Mouse (Mus musculus): ENCODE data around the gene Cfap36. TPM values are rescaled to one million over a fixed set of nuclear protein-coding genes. Genes with fewer than 3 reads are reported as not detected.

Gene Cfap36
- 56.3 and 61.1 TPM in 2 replicates for polyA plus RNA-seq (2016; fragmentation: Nextera tagmentation; extraction: Ambion mirVana)

DNA sequence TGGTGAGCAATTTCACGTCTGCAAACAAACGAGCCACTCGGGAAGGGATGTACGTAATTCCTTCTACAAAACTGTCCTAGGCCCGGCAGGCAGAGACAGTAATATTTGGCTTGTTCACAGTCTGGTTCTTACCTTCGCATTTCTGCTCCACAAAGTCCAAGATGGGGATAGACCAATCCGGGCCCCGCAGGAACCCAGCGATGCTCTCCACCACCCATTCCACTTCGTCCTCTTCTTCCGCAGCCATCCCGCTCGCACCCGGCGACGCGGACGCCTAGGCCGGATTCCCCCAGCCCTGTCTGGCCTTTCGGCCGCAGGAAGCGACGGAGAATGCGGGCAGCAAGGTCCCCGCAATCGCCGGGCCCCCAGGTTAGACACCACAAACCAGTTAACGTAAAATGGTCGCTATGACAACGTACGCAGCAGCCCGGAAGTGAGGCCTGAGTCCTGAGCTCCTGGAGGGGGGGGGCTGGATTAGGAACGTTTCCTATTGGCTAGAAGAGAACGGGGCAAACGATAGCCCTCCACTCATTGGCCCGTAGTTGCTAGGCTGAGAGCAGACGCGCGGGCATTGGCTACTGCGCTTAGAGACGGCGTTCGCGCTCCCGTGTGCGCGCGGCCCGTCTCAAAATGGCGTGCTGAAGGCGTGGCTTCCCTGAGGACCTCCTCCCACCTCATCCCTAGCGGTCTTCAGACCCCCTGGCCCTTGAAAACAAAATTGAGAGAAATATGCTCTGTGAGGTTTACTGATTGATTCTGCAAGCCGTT lies at the start of gene Cfap36:
Gene Cfap36 (minus strand): TSS at position 527 of the 768 bp plus-strand sequence.
- DNase-seq (ENCODE audit: extremely low spot score, low spot score): peak; percentile 94
- Histone ChIP-seq H3K4me1 (peaks cover 18% of the 10 kb centered on the region), H3K4me3 (peak within 1 kb of the TSS; percentile 87), H3K9me3 (no peaks in the 10 kb centered on the region), H3K36me3 (replicated peaks) (peaks cover 23% of the 10 kb centered on the region), H3K27me3 (ENCODE audit: poor library complexity, severe bottlenecking) (no peaks in the 10 kb centered on the region), H3K27ac (peak within 1 kb of the TSS; percentile 91)
- WGBS: under 1% methylated on average over 53 of the region's 53 CpGs

DNA sequence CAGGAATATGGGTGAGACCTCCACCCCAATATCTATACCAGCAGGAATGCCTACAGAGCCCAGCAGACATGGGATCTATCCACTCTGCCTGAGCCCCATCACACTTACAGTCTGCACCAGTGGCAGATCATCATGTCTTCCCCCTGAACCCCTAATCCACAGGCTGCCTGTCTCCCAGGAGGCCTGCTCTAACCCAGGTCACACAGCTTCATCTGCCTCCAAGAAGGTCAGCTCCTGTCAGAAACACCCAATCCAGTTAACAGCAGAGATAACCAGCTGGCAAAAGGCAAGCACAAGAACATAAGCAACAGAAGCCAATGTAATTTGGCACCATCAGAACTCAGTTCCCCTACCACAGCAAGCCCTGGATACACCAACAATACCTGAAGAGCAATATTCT lies 40.1 kb upstream of the Cfap36 start:
- Histone ChIP-seq H3K27me3 (ENCODE audit: poor library complexity, severe bottlenecking) (no peaks in the 10 kb centered on the region), H3K4me3 (no peak overlapping the region), H3K27ac (no peak overlapping the region), H3K4me1 (no peaks in the 10 kb centered on the region), H3K9me3 (no peaks in the 10 kb centered on the region), H3K36me3 (replicated peaks) (no peaks in the 10 kb centered on the region)
- DNase-seq (ENCODE audit: extremely low spot score, low spot score): no peak

DNA sequence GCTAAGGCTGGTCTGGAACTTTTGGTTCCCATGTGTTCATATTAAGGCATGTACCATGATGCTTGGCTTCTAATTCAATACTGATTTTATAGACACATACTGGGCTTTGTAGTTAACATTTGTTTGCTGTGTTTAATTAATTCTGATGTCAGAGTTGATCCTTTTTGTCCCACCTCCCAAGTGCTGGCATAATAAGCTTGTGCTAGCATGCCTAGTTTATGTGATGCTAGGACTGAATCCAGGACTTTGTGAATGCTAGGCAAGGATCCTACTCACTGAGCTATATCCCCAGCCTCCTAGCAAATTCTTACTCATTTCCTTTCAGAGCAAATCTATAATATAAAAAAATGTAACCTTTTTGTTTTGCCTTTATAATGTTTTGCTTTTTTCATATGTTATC lies 38.8 kb upstream of the Cfap36 start:
- no peaks in the 10 kb centered on the region for H3K4me1 ChIP-seq

DNA sequence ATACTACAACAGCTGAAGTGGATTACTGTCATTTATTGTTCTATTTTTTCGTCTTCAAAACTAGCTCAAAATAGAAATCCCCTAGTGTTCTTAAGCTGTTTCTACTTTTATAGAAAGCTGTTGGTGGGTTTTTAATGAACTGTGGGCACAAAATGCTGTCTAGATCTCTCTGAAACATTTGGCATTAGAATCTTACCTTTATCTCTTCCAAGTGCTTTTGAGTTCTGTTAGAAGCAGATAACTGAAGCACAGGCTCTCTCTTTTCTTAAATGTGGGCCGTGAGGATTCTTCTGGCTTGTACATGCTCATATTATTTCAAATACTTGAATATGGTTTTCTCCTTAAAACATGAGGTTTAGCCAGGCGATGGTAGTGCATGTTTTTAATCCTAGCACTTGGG lies 27.5 kb upstream of the Cfap36 start:
- Histone ChIP-seq H3K4me1 (no peaks in the 10 kb centered on the region), H3K4me3 (no peak overlapping the region), H3K27ac (no peak overlapping the region), H3K36me3 (replicated peaks) (no peaks in the 10 kb centered on the region), H3K27me3 (ENCODE audit: poor library complexity, severe bottlenecking) (no peaks in the 10 kb centered on the region), H3K9me3 (no peaks in the 10 kb centered on the region)
- no peak for DNase-seq (ENCODE audit: extremely low spot score, low spot score)
- WGBS: 75% methylated on average over 3 of the region's 3 CpGs

More for the DNA sequence above, 38.8 kb upstream of the Cfap36 start:
- Histone ChIP-seq H3K9me3 (no peaks in the 10 kb centered on the region), H3K4me3 (no peak overlapping the region), H3K27ac (no peak overlapping the region), H3K27me3 (ENCODE audit: poor library complexity, severe bottlenecking) (no peaks in the 10 kb centered on the region), H3K36me3 (replicated peaks) (no peaks in the 10 kb centered on the region)
- DNase-seq (ENCODE audit: extremely low spot score, low spot score): no peak

DNA sequence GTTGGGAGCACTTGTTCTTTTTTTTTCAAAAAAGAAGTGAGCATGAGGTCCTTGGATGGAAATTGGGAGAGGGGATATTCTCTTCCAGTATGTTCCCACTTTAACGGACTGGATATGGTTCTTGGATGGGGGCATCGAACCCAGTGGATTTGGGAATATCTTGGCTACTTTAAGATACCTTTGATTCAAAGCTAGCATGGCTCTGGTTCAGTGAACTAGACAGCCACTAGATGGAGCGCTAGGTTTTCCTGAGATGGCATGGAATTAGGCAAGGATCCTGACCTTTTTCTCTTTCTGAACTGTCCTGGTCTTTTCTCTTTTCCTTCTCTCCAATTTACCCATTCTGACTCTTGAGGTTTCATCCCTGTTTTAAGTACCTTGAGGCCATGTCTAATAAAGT lies 20.6 kb upstream of the Cfap36 start:
- WGBS: 33% methylated on average over 3 of the region's 3 CpGs
- Histone ChIP-seq H3K27ac (no peak overlapping the region), H3K27me3 (ENCODE audit: poor library complexity, severe bottlenecking) (no peaks in the 10 kb centered on the region), H3K36me3 (replicated peaks) (no peaks in the 10 kb centered on the region), H3K9me3 (no peaks in the 10 kb centered on the region), H3K4me1 (no peaks in the 10 kb centered on the region), H3K4me3 (no peak overlapping the region)
- DNase-seq (ENCODE audit: extremely low spot score, low spot score): peak; percentile 19

DNA sequence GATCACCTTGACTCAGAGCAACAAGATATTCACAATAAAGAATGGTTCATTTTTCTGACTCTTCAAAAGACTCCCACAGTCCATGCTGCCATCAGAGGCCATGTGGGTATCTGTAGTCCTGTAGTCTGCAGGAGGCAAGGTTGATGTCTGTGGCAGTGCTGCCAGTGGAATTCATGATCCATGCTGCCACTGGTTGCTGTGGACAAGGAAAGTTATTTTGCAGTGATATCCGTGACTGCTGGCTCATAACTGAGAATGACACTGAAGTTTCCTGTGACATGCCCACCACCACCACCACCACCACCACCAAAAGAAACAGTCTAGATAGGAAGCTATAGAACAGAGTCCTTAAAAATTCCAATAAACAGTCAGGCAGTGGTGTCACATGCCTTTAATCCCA lies 7.4 kb upstream of the Cfap36 start:
- DNase-seq (ENCODE audit: extremely low spot score, low spot score): no peak
- Histone ChIP-seq H3K4me1 (no peaks in the 10 kb centered on the region), H3K27ac (no peak overlapping the region), H3K4me3 (no peak overlapping the region), H3K9me3 (no peaks in the 10 kb centered on the region), H3K36me3 (replicated peaks) (no peaks in the 10 kb centered on the region), H3K27me3 (ENCODE audit: poor library complexity, severe bottlenecking) (no peaks in the 10 kb centered on the region)
- WGBS: 88% methylated on average over 1 of the region's 1 CpGs

DNA sequence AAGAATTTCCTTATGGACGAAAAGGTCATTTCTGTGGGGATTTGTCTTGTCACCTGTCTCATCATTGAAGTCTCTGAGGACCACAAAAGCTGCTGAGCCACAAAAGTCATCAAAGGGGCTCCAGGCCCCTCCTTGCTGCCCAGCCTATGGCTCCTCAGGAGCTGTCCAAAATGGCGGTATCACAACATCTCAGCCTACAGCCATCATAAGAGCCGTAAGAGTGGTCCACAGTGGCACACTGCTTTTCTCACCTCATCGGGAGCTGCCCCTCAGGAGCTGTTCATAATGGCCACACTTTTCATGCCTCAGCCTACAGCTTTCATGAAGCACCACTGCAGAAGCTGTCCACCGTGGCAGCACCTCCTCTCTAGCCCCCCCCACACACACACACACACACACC lies 1.2 kb upstream of the Cfap36 start:
- DNase-seq (ENCODE audit: extremely low spot score, low spot score): no peak
- Histone ChIP-seq H3K27me3 (ENCODE audit: poor library complexity, severe bottlenecking) (no peaks in the 10 kb centered on the region), H3K9me3 (no peaks in the 10 kb centered on the region), H3K27ac (no peak overlapping the region), H3K36me3 (replicated peaks) (peaks cover 11% of the 10 kb centered on the region; the same call in 1 of the 2 replicates), H3K4me3 (no peak overlapping the region), H3K4me1 (peaks cover 14% of the 10 kb centered on the region)
- 91% methylated on average over 5 of the region's 5 CpGs for WGBS

DNA sequence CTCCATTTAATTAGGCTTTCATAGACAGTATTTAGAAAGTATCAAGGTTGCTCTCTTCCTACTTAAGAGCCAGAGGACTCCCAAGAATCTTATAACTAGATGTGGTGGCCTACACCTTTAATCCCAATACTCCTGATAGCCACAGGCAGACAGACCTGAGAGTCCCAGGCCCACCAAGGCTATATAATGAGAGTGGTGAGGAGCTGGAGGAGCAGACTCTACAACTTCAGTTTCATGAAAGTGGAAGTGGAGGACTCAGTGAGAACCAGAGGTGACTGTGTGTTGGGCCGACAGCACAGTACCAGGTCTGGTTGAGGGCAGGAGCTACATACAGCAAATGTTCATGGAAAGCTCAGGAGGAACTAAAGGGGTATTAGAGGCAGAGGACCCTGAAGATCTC lies 516 bp upstream of the Cfap36 start:
- DNase-seq (ENCODE audit: extremely low spot score, low spot score): no peak
- H3K27ac ChIP-seq: peak overlapping the region; percentile 91
- H3K27me3 ChIP-seq (ENCODE audit: poor library complexity, severe bottlenecking): no peaks in the 10 kb centered on the region
- peaks cover 16% of the 10 kb centered on the region for H3K36me3 ChIP-seq (replicated peaks)
- 97% methylated on average over 1 of the region's 1 CpGs for WGBS
- peaks cover 14% of the 10 kb centered on the region for H3K4me1 ChIP-seq
- no peaks in the 10 kb centered on the region for H3K9me3 ChIP-seq
- peak overlapping the region; percentile 87 for H3K4me3 ChIP-seq

DNA sequence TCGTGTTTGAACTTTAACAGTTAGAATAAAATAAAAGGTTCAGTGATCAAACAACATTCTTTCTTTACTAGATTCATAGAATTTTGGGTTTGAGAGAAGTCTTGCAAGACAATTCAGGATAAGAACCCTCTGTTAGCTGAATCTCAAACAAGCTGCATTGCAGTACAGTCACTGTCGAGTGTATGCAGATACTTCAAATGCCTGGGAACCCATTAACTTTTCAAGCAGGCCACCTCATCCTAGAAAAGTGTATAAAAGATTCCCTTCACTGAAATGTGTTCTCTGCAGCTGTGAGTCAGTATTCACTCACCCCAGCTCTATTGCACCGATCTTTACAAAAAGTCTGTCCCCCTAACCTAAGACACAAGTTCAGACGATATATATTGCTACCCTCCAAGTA lies 1.2 kb downstream of the Cfap36 start:
- H3K4me3 ChIP-seq: peak overlapping the region; percentile 87
- no peak overlapping the region for H3K27ac ChIP-seq
- peaks cover 33% of the 10 kb centered on the region for H3K36me3 ChIP-seq (replicated peaks)
- 77% methylated on average over 4 of the region's 4 CpGs for WGBS
- H3K27me3 ChIP-seq (ENCODE audit: poor library complexity, severe bottlenecking): no peaks in the 10 kb centered on the region
- no peak for DNase-seq (ENCODE audit: extremely low spot score, low spot score)
- H3K9me3 ChIP-seq: no peaks in the 10 kb centered on the region
- H3K4me1 ChIP-seq: peaks cover 23% of the 10 kb centered on the region

DNA sequence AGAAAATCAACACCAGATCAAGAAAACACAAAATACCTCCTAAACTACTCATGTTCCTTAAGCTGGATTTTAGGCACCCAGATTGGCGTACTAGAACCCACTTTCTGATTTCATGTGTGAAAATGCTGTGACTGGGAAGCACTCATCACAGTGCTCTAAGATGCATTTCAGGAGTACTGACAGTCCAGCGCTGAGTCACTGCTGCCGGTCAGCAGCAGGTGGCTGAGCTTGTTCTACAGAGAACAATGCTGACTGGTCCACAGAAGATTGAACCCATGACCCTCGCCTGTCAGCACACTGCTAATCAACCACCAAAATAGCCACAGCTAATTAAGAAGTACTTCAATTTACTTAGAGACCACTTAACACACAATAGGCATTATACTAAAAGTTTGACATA lies 5.2 kb downstream of the Cfap36 start:
- WGBS: 48% methylated on average over 4 of the region's 4 CpGs
- Histone ChIP-seq H3K9me3 (no peaks in the 10 kb centered on the region), H3K4me3 (no peak overlapping the region), H3K4me1 (peaks cover 23% of the 10 kb centered on the region), H3K36me3 (replicated peaks) (peaks cover 46% of the 10 kb centered on the region), H3K27me3 (ENCODE audit: poor library complexity, severe bottlenecking) (no peaks in the 10 kb centered on the region), H3K27ac (no peak overlapping the region)
- no peak for DNase-seq (ENCODE audit: extremely low spot score, low spot score)

DNA sequence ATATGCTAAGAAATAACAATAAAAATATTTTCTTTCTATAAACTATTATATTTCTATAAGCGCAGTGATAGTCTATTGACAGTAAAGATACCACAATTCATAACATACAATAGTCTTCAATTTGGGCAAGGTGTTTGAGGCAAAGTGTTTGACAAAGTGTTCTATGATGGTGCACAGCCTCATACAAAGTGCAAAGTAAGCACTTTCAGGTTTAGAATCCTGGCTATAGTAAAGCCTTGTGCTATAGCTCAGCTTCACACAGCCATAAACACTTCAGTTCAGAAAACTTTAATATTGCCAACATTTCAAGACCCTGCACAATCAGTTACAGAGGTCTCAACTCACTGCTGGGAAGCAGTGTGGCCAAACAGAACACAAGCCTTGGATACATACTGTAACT lies 7.9 kb downstream of the Cfap36 start:
- H3K36me3 ChIP-seq (replicated peaks): peaks cover 44% of the 10 kb centered on the region
- no peak overlapping the region for H3K27ac ChIP-seq
- no peaks in the 10 kb centered on the region for H3K9me3 ChIP-seq
- no peak for DNase-seq (ENCODE audit: extremely low spot score, low spot score)
- no peaks in the 10 kb centered on the region for H3K27me3 ChIP-seq (ENCODE audit: poor library complexity, severe bottlenecking)
- H3K4me3 ChIP-seq: no peak overlapping the region
- peaks cover 10% of the 10 kb centered on the region for H3K4me1 ChIP-seq
- 97% methylated on average over 1 of the region's 1 CpGs for WGBS

DNA sequence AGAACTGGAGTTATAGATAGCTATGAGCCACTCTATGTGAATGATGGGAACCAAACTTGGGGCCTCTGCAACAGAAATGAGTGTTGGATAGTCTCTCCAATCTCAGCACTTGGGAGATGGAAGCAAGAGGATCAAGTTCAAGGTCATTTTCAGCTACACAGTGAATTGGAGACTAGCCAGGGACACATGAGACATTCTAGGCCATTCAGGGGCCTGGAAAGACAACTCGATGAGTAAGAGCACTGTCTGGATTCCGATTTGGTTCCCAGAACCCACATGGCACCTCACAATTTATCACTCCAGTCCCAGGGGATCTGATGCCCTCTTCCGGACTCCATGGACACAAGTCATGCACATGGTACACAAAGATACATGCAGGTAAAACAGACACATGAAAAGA lies 8.7 kb downstream of the Cfap36 start:
- peaks cover 10% of the 10 kb centered on the region for H3K4me1 ChIP-seq
- H3K36me3 ChIP-seq (replicated peaks): peaks cover 38% of the 10 kb centered on the region
- DNase-seq (ENCODE audit: extremely low spot score, low spot score): no peak
- H3K4me3 ChIP-seq: no peak overlapping the region
- no peaks in the 10 kb centered on the region for H3K9me3 ChIP-seq
- 97% methylated on average over 3 of the region's 3 CpGs for WGBS
- no peak overlapping the region for H3K27ac ChIP-seq
- H3K27me3 ChIP-seq (ENCODE audit: poor library complexity, severe bottlenecking): no peaks in the 10 kb centered on the region

DNA sequence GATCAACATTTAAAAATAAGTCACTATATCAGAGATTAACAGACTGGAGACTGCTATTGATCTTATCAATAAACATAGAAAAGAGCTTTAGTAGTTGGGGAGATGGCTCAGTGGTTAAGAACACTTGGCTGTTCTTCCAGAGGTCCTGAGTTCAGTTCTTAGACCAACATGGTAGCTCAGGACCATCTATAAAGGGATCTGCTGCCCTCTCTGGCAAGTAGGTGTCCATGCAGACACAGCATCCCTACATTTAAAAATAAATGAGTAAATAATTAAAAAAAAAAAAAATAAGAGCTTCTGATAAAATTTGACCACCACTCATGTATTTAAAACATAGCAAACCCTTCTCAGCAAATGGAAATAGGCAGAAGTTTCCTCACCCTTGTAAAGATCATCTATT lies 9.2 kb downstream of the Cfap36 start:
- Histone ChIP-seq H3K9me3 (no peaks in the 10 kb centered on the region), H3K27me3 (ENCODE audit: poor library complexity, severe bottlenecking) (no peaks in the 10 kb centered on the region), H3K4me3 (no peak overlapping the region), H3K4me1 (peaks cover 10% of the 10 kb centered on the region), H3K27ac (no peak overlapping the region), H3K36me3 (replicated peaks) (peaks cover 40% of the 10 kb centered on the region)
- DNase-seq (ENCODE audit: extremely low spot score, low spot score): no peak

DNA sequence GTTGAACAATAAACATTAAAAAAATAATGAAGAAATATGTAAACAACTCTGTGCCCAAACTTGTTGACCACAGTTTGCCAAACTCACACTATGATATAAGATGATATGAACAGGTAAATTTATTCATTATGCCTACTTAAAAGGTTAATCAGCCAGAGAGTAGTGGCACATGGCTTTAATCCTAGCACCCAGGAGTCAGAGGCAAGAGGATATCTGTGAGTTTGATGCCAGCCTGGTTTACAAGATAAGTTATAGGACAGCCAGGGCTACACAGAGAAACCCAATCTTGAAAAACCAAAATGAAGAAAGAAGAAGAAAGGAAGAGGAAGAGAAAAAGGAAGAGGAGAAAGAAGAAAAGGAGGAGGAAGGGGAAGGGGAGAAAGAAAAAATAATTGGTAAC lies 9.8 kb downstream of the Cfap36 start:
- H3K27me3 ChIP-seq (ENCODE audit: poor library complexity, severe bottlenecking): no peaks in the 10 kb centered on the region
- no peak overlapping the region for H3K4me3 ChIP-seq
- peaks cover 8% of the 10 kb centered on the region for H3K4me1 ChIP-seq
- no peak for DNase-seq (ENCODE audit: extremely low spot score, low spot score)
- H3K9me3 ChIP-seq: no peaks in the 10 kb centered on the region
- H3K36me3 ChIP-seq (replicated peaks): peaks cover 38% of the 10 kb centered on the region
- H3K27ac ChIP-seq: no peak overlapping the region
